In the genomic region with DNA sequence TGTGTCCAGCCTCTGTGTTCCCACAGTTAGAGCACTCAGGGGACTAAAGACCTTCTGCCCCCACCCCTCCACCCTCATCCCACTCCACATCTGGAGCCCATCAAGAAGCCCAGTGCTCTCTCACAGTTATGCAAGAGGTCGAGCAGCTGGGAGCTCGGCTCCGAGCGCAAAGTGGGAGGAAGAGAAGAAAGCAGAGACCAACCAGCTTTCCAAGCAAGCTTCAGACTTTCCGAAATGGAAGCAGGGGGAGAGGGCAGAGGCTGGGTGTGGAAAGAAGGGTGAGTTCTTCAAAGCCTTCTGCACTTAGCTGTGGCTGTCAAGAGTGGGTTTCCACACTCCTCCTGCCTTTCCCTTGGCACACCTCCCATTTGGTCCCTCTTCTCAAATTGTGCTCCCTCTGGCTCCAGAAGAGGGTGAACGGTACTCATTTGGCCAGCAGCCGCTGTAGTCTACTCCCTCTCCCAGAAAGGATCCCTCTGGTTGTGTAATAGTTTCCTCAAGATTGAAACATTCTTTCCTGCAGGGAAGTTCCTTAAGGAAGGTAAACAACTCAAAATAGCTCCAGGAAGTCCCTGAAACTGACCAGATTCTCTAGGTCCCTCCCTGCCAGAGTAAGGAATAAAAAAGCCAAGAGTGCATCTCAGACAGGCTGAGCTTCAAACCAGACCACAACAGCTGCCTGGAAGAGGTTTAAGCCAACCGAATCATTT, we compare ENCODE assay signal across 8 mouse cellular contexts. TPM values are rescaled to one million over a fixed set of nuclear protein-coding genes. Genes with fewer than 3 reads are reported as not detected.
DNase-seq lines count a peak whose midpoint lies in the region; ATAC-seq and TF ChIP-seq lines count a peak whose summit lies in the region.

No protein-coding gene starts in this region.

- no peak for TF ChIP-seq CTCF in embryonic fibroblast, embryonic 13.5 days (IDR thresholded peaks at IDR 0.05; ENCODE audit: borderline replicate concordance, insufficient read depth, low read length)

- peak overlapping the region; percentile 66 for H3K27ac ChIP-seq in embryonic fibroblast, embryonic 13.5 days (ENCODE audit: insufficient read depth, low read length)
- H3K27ac ChIP-seq in intestine, embryonic 15.5 days = peak overlapping the region; percentile 79
- peak overlapping the region; percentile 81 for H3K27ac ChIP-seq in lung, embryonic 16.5 days (ENCODE audit: low read length)

- no peak for TF ChIP-seq POLR2A in embryonic fibroblast, embryonic 13.5 days (IDR thresholded peaks at IDR 0.05; ENCODE audit: low read depth, low read length)

- 36% methylated on average over 8 of the region's 8 CpGs for WGBS in intestine, embryonic 15.5 days
- WGBS in lung, embryonic 16.5 days = 27% methylated on average over 8 of the region's 8 CpGs

- peaks cover 6% of the 10 kb centered on the region for H3K27me3 ChIP-seq in intestine, embryonic 15.5 days (replicated peaks)
- H3K27me3 ChIP-seq in lung, embryonic 16.5 days (ENCODE audit: control insufficient read depth, insufficient read depth, low read depth, low read length) = no peaks in the 10 kb centered on the region

- peak; percentile 13 for DNase-seq in cerebellum, adult 9-11 months
- DNase-seq in right cerebral cortex, adult 18-20 months = no peak
- no peak for DNase-seq in layer of hippocampus, postnatal 36 days
- no peak for DNase-seq in Muller cell, postnatal 12 days (ENCODE audit: inconsistent ontology term)

- ATAC-seq in cerebellum, adult (ENCODE audit: insufficient number of reproducible peaks, low FRiP score, low TSS enrichment) = no peak
- ATAC-seq in intestine, embryonic 15.5 days = 0 out of 2 replicates have a peak, but pooled peaks have one; percentile 8
- peak; percentile 74 for ATAC-seq in lung, embryonic 16.5 days (ENCODE audit: low read depth)

- H3K36me3 ChIP-seq in intestine, embryonic 15.5 days = no peaks in the 10 kb centered on the region
- peaks cover 6% of the 10 kb centered on the region for H3K36me3 ChIP-seq in lung, embryonic 16.5 days (ENCODE audit: control insufficient read depth, insufficient read depth, low read length)

- H3K9ac ChIP-seq in intestine, embryonic 15.5 days = no peak overlapping the region
- H3K9ac ChIP-seq in lung, embryonic 16.5 days (ENCODE audit: low read length) = no peak overlapping the region

- peaks cover 12% of the 10 kb centered on the region; the same call in 1 of the 2 replicates for H3K4me1 ChIP-seq in embryonic fibroblast, embryonic 13.5 days (ENCODE audit: control insufficient read depth, insufficient read depth, low read length)
- peaks cover 30% of the 10 kb centered on the region for H3K4me1 ChIP-seq in intestine, embryonic 15.5 days (replicated peaks)
- peaks cover 20% of the 10 kb centered on the region for H3K4me1 ChIP-seq in lung, embryonic 16.5 days (replicated peaks; ENCODE audit: control insufficient read depth, insufficient read depth, low read length)

- peak overlapping the region; percentile 23 for H3K4me2 ChIP-seq in intestine, embryonic 15.5 days (replicated peaks)
- H3K4me2 ChIP-seq in lung, embryonic 16.5 days (ENCODE audit: low read depth, low read length) = peak overlapping the region; percentile 18; the same call in 1 of the 2 replicates

- no peak overlapping the region for H3K4me3 ChIP-seq in embryonic fibroblast, embryonic 13.5 days (ENCODE audit: insufficient read depth, low read length)
- H3K4me3 ChIP-seq in intestine, embryonic 15.5 days (replicated peaks) = no peak overlapping the region
- H3K4me3 ChIP-seq in lung, embryonic 16.5 days (ENCODE audit: low read length) = no peak overlapping the region

- H3K9me3 ChIP-seq in intestine, embryonic 15.5 days = no peaks in the 10 kb centered on the region
- no peaks in the 10 kb centered on the region for H3K9me3 ChIP-seq in lung, embryonic 16.5 days (ENCODE audit: control insufficient read depth, low read length)

RNA-seq across cellular contexts. Expression of a gene that starts 2.4 kb away (rescaled TPM):
- 61.2 and 68.8 TPM in 2 replicates for polyA plus RNA-seq in embryonic fibroblast, embryonic 13.5 days (2011; ENCODE audit: insufficient read length, low read depth, missing spikeins)
- polyA plus RNA-seq in intestine, embryonic 15.5 days (2015; fragmentation: Nextera tagmentation; extraction: Ambion mirVana) = 17.6 and 18.9 TPM in 2 replicates
- 26.4 and 28.1 TPM in 2 replicates for polyA plus RNA-seq in lung, embryonic 16.5 days (2015; fragmentation: Nextera tagmentation; extraction: Ambion mirVana)
- total RNA-seq in layer of hippocampus, postnatal 36 days (2021) = 10 to 100 TPM; 88.5 to 95.6 TPM

RNA-seq across cellular contexts. Expression of a gene that starts 30.2 kb away (rescaled TPM):
- polyA plus RNA-seq in embryonic fibroblast, embryonic 13.5 days (2011; ENCODE audit: insufficient read length, low read depth, missing spikeins) = 255 and 260 TPM in 2 replicates
- polyA plus RNA-seq in intestine, embryonic 15.5 days (2015; fragmentation: Nextera tagmentation; extraction: Ambion mirVana) = 184 and 193 TPM in 2 replicates
- polyA plus RNA-seq in lung, embryonic 16.5 days (2015; fragmentation: Nextera tagmentation; extraction: Ambion mirVana) = 190 and 201 TPM in 2 replicates
- 100 to 1,000 TPM; 104 to 112 TPM for total RNA-seq in layer of hippocampus, postnatal 36 days (2021)

RNA-seq across cellular contexts. Expression of a gene that starts 30.3 kb away (rescaled TPM):
- polyA plus RNA-seq in embryonic fibroblast, embryonic 13.5 days (2011; ENCODE audit: insufficient read length, low read depth, missing spikeins) = 128 and 132 TPM in 2 replicates
- polyA plus RNA-seq in intestine, embryonic 15.5 days (2015; fragmentation: Nextera tagmentation; extraction: Ambion mirVana) = 79.8 and 82.8 TPM in 2 replicates
- polyA plus RNA-seq in lung, embryonic 16.5 days (2015; fragmentation: Nextera tagmentation; extraction: Ambion mirVana) = 99.1 and 112 TPM in 2 replicates
- 10 to 100 TPM; 68.1 to 69.1 TPM for total RNA-seq in layer of hippocampus, postnatal 36 days (2021)
